Mouse (Mus musculus): Measurements from ENCODE around the gene R3hdm4. TPM values are rescaled to one million over a fixed set of nuclear protein-coding genes. Genes with fewer than 3 reads are reported as not detected.

R3hdm4 gene
- polyA plus RNA-seq, 1 experiment from 2014 or later: 96.0 TPM

- peaks cover 38% of the 10 kb centered on the region for H3K27me3 ChIP-seq (ENCODE audit: insufficient read depth, poor library complexity, severe bottlenecking)
Measured at GRCm38 (mm10) chr10:79880721-79881120, 40.3 kb downstream of the R3hdm4 start.

GRCm38 (mm10) chr10:79879527-79879926 is 41.5 kb downstream of the R3hdm4 start:
- Histone ChIP-seq H3K9me3 (no peaks in the 10 kb centered on the region), H3K4me3 (no peak overlapping the region), H3K4me1 (peaks cover 61% of the 10 kb centered on the region), H3K36me3 (no peaks in the 10 kb centered on the region), H3K27me3 (ENCODE audit: insufficient read depth, poor library complexity, severe bottlenecking) (peaks cover 45% of the 10 kb centered on the region), H3K27ac (no peak overlapping the region)
- DNase-seq (ENCODE audit: low spot score): no peak
- WGBS: 30% methylated on average over 3 of the region's 3 CpGs

More at GRCm38 (mm10) chr10:79880721-79881120, 40.3 kb downstream of the R3hdm4 start:
- Histone ChIP-seq H3K36me3 (no peaks in the 10 kb centered on the region), H3K4me1 (peaks cover 53% of the 10 kb centered on the region), H3K27ac (0 out of 2 replicates have a peak overlapping the region, but pooled peaks have one; percentile 48), H3K4me3 (peak overlapping the region; percentile 30; the same call in 1 of the 2 replicates), H3K9me3 (no peaks in the 10 kb centered on the region)
- DNase-seq (ENCODE audit: low spot score): no peak
- 20% methylated on average over 9 of the region's 9 CpGs for WGBS

GRCm38 (mm10) chr10:79877757-79878156 is 43.3 kb downstream of the R3hdm4 start:
- 59% methylated on average over 12 of the region's 12 CpGs for WGBS
- peaks cover 67% of the 10 kb centered on the region for H3K4me1 ChIP-seq
- DNase-seq (ENCODE audit: low spot score): no peak

GRCm38 (mm10) chr10:79877174-79877573 is 43.8 kb downstream of the R3hdm4 start:
- peaks cover 32% of the 10 kb centered on the region for H3K27me3 ChIP-seq (ENCODE audit: insufficient read depth, poor library complexity, severe bottlenecking)
- DNase-seq (ENCODE audit: low spot score): no peak
- H3K4me3 ChIP-seq: no peak overlapping the region
- no peaks in the 10 kb centered on the region for H3K9me3 ChIP-seq
- H3K4me1 ChIP-seq: peaks cover 64% of the 10 kb centered on the region
- 32% methylated on average over 1 of the region's 1 CpGs for WGBS
- H3K36me3 ChIP-seq: no peaks in the 10 kb centered on the region
- 0 out of 2 replicates have a peak overlapping the region, but pooled peaks have one; percentile 7 for H3K27ac ChIP-seq

More at GRCm38 (mm10) chr10:79877757-79878156, 43.3 kb downstream of the R3hdm4 start:
- Histone ChIP-seq H3K27ac (no peak overlapping the region), H3K27me3 (ENCODE audit: insufficient read depth, poor library complexity, severe bottlenecking) (peaks cover 38% of the 10 kb centered on the region), H3K4me3 (no peak overlapping the region), H3K36me3 (no peaks in the 10 kb centered on the region), H3K9me3 (no peaks in the 10 kb centered on the region)

GRCm38 (mm10) chr10:79874290-79874862 is 46.6 kb downstream of the R3hdm4 start, which contains the start of the genes Prtn3 and Plppr3:
Gene Prtn3, plus strand, starts transcription at chr10:79874476.
Gene Plppr3, minus strand, starts transcription at chr10:79874634.
- under 1% methylated on average over 55 of the region's 57 CpGs for WGBS
- H3K36me3 ChIP-seq: peaks cover 8% of the 10 kb centered on the region
- H3K4me1 ChIP-seq: peaks cover 37% of the 10 kb centered on the region
- peak within 1 kb of the TSS; percentile 88 for H3K27ac ChIP-seq
- peak within 1 kb of the TSS; percentile 71 for H3K4me3 ChIP-seq
- H3K9me3 ChIP-seq: no peaks in the 10 kb centered on the region
- H3K27me3 ChIP-seq (ENCODE audit: insufficient read depth, poor library complexity, severe bottlenecking): peaks cover 12% of the 10 kb centered on the region
- DNase-seq (ENCODE audit: low spot score): no peak

GRCm38 (mm10) chr10:79873715-79874289 is 47.2 kb downstream of the R3hdm4 start:
- Histone ChIP-seq H3K27me3 (ENCODE audit: insufficient read depth, poor library complexity, severe bottlenecking) (peaks cover 12% of the 10 kb centered on the region), H3K4me1 (peaks cover 34% of the 10 kb centered on the region), H3K4me3 (peak overlapping the region; percentile 71), H3K27ac (peak overlapping the region; percentile 88), H3K9me3 (no peaks in the 10 kb centered on the region), H3K36me3 (peaks cover 12% of the 10 kb centered on the region)
- 5% methylated on average over 26 of the region's 26 CpGs for WGBS
- no peak for DNase-seq (ENCODE audit: low spot score)

- WGBS: 15% methylated on average over 6 of the region's 6 CpGs
- no peak for DNase-seq (ENCODE audit: low spot score)
- 0 out of 2 replicates have a peak overlapping the region, but pooled peaks have one; percentile 88 for H3K27ac ChIP-seq
- H3K4me1 ChIP-seq: peaks cover 34% of the 10 kb centered on the region
- peaks cover 12% of the 10 kb centered on the region for H3K36me3 ChIP-seq
- peaks cover 12% of the 10 kb centered on the region for H3K27me3 ChIP-seq (ENCODE audit: insufficient read depth, poor library complexity, severe bottlenecking)
- H3K9me3 ChIP-seq: no peaks in the 10 kb centered on the region
- peak overlapping the region; percentile 71 for H3K4me3 ChIP-seq
Measured at GRCm38 (mm10) chr10:79873313-79873712, 47.7 kb downstream of the R3hdm4 start.

- no peak for DNase-seq (ENCODE audit: low spot score)
- Histone ChIP-seq H3K36me3 (peaks cover 12% of the 10 kb centered on the region), H3K4me1 (peaks cover 34% of the 10 kb centered on the region), H3K27me3 (ENCODE audit: insufficient read depth, poor library complexity, severe bottlenecking) (peaks cover 12% of the 10 kb centered on the region), H3K9me3 (no peaks in the 10 kb centered on the region), H3K27ac (no peak overlapping the region), H3K4me3 (peak overlapping the region; percentile 71; the same call in 1 of the 2 replicates)
- 48% methylated on average over 3 of the region's 3 CpGs for WGBS
Measured at GRCm38 (mm10) chr10:79872862-79873261, 48.1 kb downstream of the R3hdm4 start.

- H3K27me3 ChIP-seq (ENCODE audit: insufficient read depth, poor library complexity, severe bottlenecking): peaks cover 12% of the 10 kb centered on the region; the same call in 1 of the 2 replicates
- no peak overlapping the region for H3K27ac ChIP-seq
- H3K36me3 ChIP-seq: peaks cover 18% of the 10 kb centered on the region
- no peak overlapping the region for H3K4me3 ChIP-seq
- WGBS: 81% methylated on average over 8 of the region's 8 CpGs
- no peaks in the 10 kb centered on the region for H3K9me3 ChIP-seq
- H3K4me1 ChIP-seq: peaks cover 34% of the 10 kb centered on the region
- DNase-seq (ENCODE audit: low spot score): no peak
Measured at GRCm38 (mm10) chr10:79871845-79872244, 49.2 kb downstream of the R3hdm4 start.

GRCm38 (mm10) chr10:79866601-79867000 is 54.4 kb downstream of the R3hdm4 start:
- H3K9me3 ChIP-seq: no peaks in the 10 kb centered on the region

GRCm38 (mm10) chr10:79865801-79866295 is 55.2 kb downstream of the R3hdm4 start:
- Histone ChIP-seq H3K27me3 (ENCODE audit: insufficient read depth, poor library complexity, severe bottlenecking) (no peaks in the 10 kb centered on the region), H3K4me3 (no peak overlapping the region; the same call in 1 of the 2 replicates), H3K36me3 (peaks cover 67% of the 10 kb centered on the region), H3K4me1 (peaks cover 28% of the 10 kb centered on the region), H3K27ac (no peak overlapping the region), H3K9me3 (no peaks in the 10 kb centered on the region)
- no peak for DNase-seq (ENCODE audit: low spot score)
- WGBS: 70% methylated on average over 19 of the region's 19 CpGs

More at GRCm38 (mm10) chr10:79866601-79867000, 54.4 kb downstream of the R3hdm4 start:
- 75% methylated on average over 11 of the region's 11 CpGs for WGBS
- Histone ChIP-seq H3K27me3 (ENCODE audit: insufficient read depth, poor library complexity, severe bottlenecking) (no peaks in the 10 kb centered on the region), H3K4me1 (peaks cover 24% of the 10 kb centered on the region), H3K4me3 (no peak overlapping the region), H3K27ac (no peak overlapping the region), H3K36me3 (peaks cover 66% of the 10 kb centered on the region)
- DNase-seq (ENCODE audit: low spot score): no peak

GRCm38 (mm10) chr10:79865189-79865601 is 55.8 kb downstream of the R3hdm4 start:
- H3K36me3 ChIP-seq: peaks cover 74% of the 10 kb centered on the region
- H3K9me3 ChIP-seq: no peaks in the 10 kb centered on the region
- 0 out of 2 replicates have a peak overlapping the region, but pooled peaks have one; percentile 2 for H3K27ac ChIP-seq
- WGBS: 59% methylated on average over 12 of the region's 12 CpGs
- no peak for DNase-seq (ENCODE audit: low spot score)
- H3K4me1 ChIP-seq: peaks cover 34% of the 10 kb centered on the region
- H3K27me3 ChIP-seq (ENCODE audit: insufficient read depth, poor library complexity, severe bottlenecking): no peaks in the 10 kb centered on the region
- peak overlapping the region; percentile 15; the same call in 1 of the 2 replicates for H3K4me3 ChIP-seq

All from heart, embryonic 10.5 days (tissue).